Mouse (Mus musculus): ENCODE measurements around the gene Tmem174. TPM values are rescaled to one million over a fixed set of nuclear protein-coding genes. Genes with fewer than 3 reads are reported as not detected.
A peak's percentile ranks its signal among the peaks of the same experiment; 100 is the strongest.

The Tmem174 gene
- polyA plus RNA-seq (2014; fragmentation: Nextera tagmentation; extraction: Ambion mirVana): not detected in 2 replicates

DNA sequence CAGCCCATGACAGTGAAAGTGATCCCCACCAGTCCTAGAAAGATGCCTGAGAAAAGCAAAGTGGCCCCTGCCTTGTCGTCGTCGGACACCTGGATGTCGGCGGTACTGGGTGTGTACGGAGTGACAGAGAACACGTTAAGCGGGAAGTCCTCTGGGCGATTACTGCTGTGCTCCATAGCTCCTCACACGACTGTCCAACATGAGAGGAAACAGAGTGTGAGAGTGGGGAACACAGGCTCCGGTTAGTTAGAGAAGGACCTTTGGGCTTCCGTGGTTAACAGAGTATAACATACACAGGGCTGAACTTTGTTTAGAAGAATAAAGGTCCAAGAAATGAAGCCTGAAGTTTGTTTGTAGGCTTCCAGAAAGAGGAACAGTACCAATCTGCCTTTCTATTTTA, at the start of gene Tmem174:
Gene Tmem174 (minus strand): TSS at position 266 of the 400 bp plus-strand sequence.
- Histone ChIP-seq H3K27ac (replicated peaks; ENCODE audit: low read depth, low read length) (no peak within 1 kb of the TSS), H3K36me3 (ENCODE audit: control insufficient read depth, insufficient read depth, low read length) (no peaks in the 10 kb centered on the region), H3K4me2 (ENCODE audit: low read depth, severe bottlenecking) (no peak within 1 kb of the TSS), H3K4me1 (ENCODE audit: control insufficient read depth, insufficient read depth, low read length) (no peaks in the 10 kb centered on the region), H3K9ac (ENCODE audit: low read length) (no peak within 1 kb of the TSS), H3K27me3 (ENCODE audit: control insufficient read depth, insufficient read depth, low read length) (no peaks in the 10 kb centered on the region), H3K9me3 (ENCODE audit: control insufficient read depth, low read length) (no peaks in the 10 kb centered on the region), H3K4me3 (ENCODE audit: low read depth, low read length) (no peak within 1 kb of the TSS)
- DNase-seq (ENCODE audit: low spot score) (no peak), ATAC-seq (ENCODE audit: insufficient number of reproducible peaks, low FRiP score, low TSS enrichment, low read depth) (no peak)
- WGBS: 88% methylated on average over 12 of the region's 12 CpGs

DNA sequence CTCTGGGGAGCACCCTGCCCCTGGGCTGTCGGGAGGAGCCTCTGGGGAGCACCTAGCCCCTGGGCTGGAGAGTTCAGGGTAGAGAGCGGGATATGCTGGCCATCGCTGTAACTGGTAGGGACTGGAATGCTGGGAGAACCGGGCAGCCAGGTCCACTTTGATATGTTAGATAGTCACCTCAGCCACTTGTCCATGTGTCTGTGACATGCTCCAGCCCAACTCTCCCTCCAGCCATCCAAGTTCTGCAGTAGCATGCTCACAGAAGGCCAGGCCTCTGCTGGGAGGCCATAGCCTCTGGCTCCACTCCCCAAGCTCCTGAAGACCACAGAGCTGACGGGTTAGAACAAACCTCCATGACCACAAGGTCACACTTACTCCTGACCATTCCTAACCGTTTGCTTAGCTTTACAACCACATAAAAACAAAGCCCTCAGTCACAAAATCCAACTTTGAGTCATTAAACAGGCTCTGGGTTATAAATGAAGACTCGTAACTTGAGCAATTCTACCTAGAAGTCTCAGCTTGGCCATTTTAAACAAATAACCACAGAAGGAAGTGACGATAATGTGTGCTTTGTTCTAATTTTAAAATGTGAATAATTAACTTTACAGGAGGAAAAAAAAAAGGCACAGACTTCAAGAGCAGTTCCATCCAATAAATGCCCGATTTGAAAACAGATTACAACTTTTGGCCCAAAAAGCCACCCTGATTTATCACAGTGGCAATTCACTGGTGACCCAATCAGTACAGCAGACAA, 47.1 kb upstream of the Tmem174 start:
- 0 out of 2 replicates have a peak, but pooled peaks cover 4% of the 10 kb centered on the region for H3K4me1 ChIP-seq (ENCODE audit: control insufficient read depth, insufficient read depth, low read length)
- H3K4me3 ChIP-seq (ENCODE audit: low read depth, low read length): no peak overlapping the region
- ATAC-seq (ENCODE audit: insufficient number of reproducible peaks, low FRiP score, low TSS enrichment, low read depth): peak; percentile 57; the same call in 1 of the 2 replicates
- DNase-seq (ENCODE audit: low spot score): peak; percentile 34
- H3K27ac ChIP-seq (replicated peaks; ENCODE audit: low read depth, low read length): no peak overlapping the region
- H3K9me3 ChIP-seq (ENCODE audit: control insufficient read depth, low read length): no peaks in the 10 kb centered on the region
- H3K36me3 ChIP-seq (ENCODE audit: control insufficient read depth, insufficient read depth, low read length): no peaks in the 10 kb centered on the region
- H3K4me2 ChIP-seq (ENCODE audit: low read depth, severe bottlenecking): no peak overlapping the region
- H3K27me3 ChIP-seq (ENCODE audit: control insufficient read depth, insufficient read depth, low read length): 0 out of 2 replicates have a peak, but pooled peaks cover 2% of the 10 kb centered on the region
- H3K9ac ChIP-seq (ENCODE audit: low read length): no peak overlapping the region
- 43% methylated on average over 9 of the region's 9 CpGs for WGBS

DNA sequence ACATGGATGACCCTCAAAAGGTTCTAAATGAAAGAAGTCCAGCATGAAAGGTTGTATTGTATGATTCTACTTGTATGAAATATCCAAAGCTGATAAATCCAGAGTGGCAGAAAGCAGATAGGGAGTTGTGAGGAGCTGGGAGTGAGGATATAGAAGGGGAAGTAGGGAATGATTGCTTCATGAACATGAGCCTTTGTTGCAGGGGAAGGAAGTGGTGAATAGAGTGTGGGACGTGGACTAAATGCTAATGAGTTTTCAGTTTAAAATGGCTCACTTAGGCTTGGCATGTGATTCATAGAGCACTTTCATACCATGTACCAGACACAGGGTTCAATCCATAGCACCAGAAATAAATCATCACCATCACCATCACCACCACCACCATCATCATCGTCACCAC, 46.2 kb upstream of the Tmem174 start:
- Histone ChIP-seq H3K27me3 (ENCODE audit: control insufficient read depth, insufficient read depth, low read length) (0 out of 2 replicates have a peak, but pooled peaks cover 2% of the 10 kb centered on the region), H3K27ac (replicated peaks; ENCODE audit: low read depth, low read length) (no peak overlapping the region), H3K9me3 (ENCODE audit: control insufficient read depth, low read length) (no peaks in the 10 kb centered on the region), H3K4me1 (ENCODE audit: control insufficient read depth, insufficient read depth, low read length) (0 out of 2 replicates have a peak, but pooled peaks cover 4% of the 10 kb centered on the region), H3K9ac (ENCODE audit: low read length) (no peak overlapping the region), H3K36me3 (ENCODE audit: control insufficient read depth, insufficient read depth, low read length) (no peaks in the 10 kb centered on the region), H3K4me3 (ENCODE audit: low read depth, low read length) (no peak overlapping the region), H3K4me2 (ENCODE audit: low read depth, severe bottlenecking) (no peak overlapping the region)
- WGBS: 94% methylated on average over 2 of the region's 2 CpGs
- DNase-seq (ENCODE audit: low spot score) (no peak), ATAC-seq (ENCODE audit: insufficient number of reproducible peaks, low FRiP score, low TSS enrichment, low read depth) (no peak)

DNA sequence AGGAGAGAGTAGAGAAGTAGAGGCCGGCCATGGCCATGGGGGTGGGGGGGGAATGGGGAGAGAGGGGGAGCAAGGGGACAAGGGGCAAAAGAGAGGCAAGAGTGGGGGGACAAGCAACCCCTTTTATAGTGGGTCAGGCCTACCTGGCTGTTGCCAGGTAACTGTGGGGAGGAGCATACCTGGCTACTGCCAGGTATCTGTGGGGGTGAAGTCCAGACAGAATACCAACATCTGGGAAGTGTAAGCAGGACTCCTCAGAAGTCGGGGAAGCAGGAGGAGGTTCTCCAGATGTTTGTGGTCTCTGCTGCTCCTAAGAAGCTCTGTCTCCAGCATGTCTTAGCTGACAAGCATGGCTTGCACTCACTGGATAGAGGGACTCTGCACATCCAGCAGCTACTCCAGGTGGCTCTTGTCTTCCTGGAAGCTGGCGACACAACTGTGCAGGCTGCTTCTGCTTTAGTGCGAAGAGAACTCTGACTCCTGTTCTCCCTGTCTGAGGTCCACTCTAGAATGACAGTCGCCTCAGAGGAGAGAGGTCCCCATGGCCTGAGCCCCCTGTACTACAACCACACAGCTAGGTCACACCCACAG, 43.4 kb upstream of the Tmem174 start:
- H3K9me3 ChIP-seq (ENCODE audit: control insufficient read depth, low read length): no peaks in the 10 kb centered on the region
- H3K9ac ChIP-seq (ENCODE audit: low read length): no peak overlapping the region
- ATAC-seq (ENCODE audit: insufficient number of reproducible peaks, low FRiP score, low TSS enrichment, low read depth) (no peak), DNase-seq (ENCODE audit: low spot score) (no peak)
- no peak overlapping the region for H3K4me2 ChIP-seq (ENCODE audit: low read depth, severe bottlenecking)
- no peak overlapping the region for H3K4me3 ChIP-seq (ENCODE audit: low read depth, low read length)
- H3K27ac ChIP-seq (replicated peaks; ENCODE audit: low read depth, low read length): no peak overlapping the region
- 0 out of 2 replicates have a peak, but pooled peaks cover 2% of the 10 kb centered on the region for H3K27me3 ChIP-seq (ENCODE audit: control insufficient read depth, insufficient read depth, low read length)
- H3K4me1 ChIP-seq (ENCODE audit: control insufficient read depth, insufficient read depth, low read length): 0 out of 2 replicates have a peak, but pooled peaks cover 4% of the 10 kb centered on the region
- WGBS: 80% methylated on average over 5 of the region's 5 CpGs
- no peaks in the 10 kb centered on the region for H3K36me3 ChIP-seq (ENCODE audit: control insufficient read depth, insufficient read depth, low read length)

DNA sequence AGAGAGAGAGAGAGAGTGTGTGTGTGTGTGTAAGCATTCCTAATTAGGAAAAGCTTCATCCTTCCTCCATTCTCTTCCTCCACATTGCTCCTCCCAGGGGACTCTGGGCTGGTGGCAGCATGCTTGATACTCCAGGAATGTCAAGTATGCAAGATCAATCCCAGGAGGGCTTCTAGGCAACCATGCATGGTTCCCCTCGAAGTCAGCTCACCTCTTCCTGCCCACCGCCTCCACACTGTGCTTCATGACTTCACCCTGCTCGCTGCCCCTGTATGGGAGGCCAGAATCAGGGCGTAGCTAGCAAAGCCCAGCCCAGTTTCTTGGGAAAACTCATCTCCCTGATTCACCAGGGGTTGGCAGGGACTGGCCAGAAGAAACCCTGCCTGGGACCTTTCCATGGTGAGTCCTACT, 42.4 kb upstream of the Tmem174 start:
- Histone ChIP-seq H3K9me3 (ENCODE audit: control insufficient read depth, low read length) (no peaks in the 10 kb centered on the region), H3K27me3 (ENCODE audit: control insufficient read depth, insufficient read depth, low read length) (0 out of 2 replicates have a peak, but pooled peaks cover 2% of the 10 kb centered on the region), H3K36me3 (ENCODE audit: control insufficient read depth, insufficient read depth, low read length) (no peaks in the 10 kb centered on the region), H3K4me2 (ENCODE audit: low read depth, severe bottlenecking) (no peak overlapping the region), H3K4me1 (ENCODE audit: control insufficient read depth, insufficient read depth, low read length) (0 out of 2 replicates have a peak, but pooled peaks cover 4% of the 10 kb centered on the region), H3K9ac (ENCODE audit: low read length) (no peak overlapping the region), H3K27ac (replicated peaks; ENCODE audit: low read depth, low read length) (no peak overlapping the region), H3K4me3 (ENCODE audit: low read depth, low read length) (no peak overlapping the region)
- DNase-seq (ENCODE audit: low spot score): no peak
- no peak for ATAC-seq (ENCODE audit: insufficient number of reproducible peaks, low FRiP score, low TSS enrichment, low read depth)
- 47% methylated on average over 4 of the region's 4 CpGs for WGBS

DNA sequence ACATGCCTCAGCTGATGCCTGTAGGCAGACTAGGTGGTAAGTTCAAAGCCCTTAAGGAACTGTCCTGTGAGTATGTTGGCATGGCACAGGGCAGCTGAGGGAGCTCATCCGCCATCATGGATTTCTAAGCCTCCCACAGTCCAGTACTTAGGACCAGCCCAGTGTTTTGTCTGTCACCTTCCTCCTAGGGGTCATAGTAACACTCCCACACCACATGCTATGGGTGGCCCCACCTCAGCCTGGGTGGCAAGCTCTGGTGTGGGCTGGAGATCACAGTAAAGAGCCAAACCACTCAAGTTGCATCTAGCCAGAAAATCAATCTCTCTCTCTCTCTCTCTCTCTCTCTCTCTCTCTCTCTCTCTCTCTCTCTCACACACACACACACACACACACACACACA, 42.0 kb upstream of the Tmem174 start:
- Histone ChIP-seq H3K27ac (replicated peaks; ENCODE audit: low read depth, low read length) (no peak overlapping the region), H3K27me3 (ENCODE audit: control insufficient read depth, insufficient read depth, low read length) (0 out of 2 replicates have a peak, but pooled peaks cover 2% of the 10 kb centered on the region), H3K4me3 (ENCODE audit: low read depth, low read length) (no peak overlapping the region), H3K36me3 (ENCODE audit: control insufficient read depth, insufficient read depth, low read length) (no peaks in the 10 kb centered on the region), H3K4me1 (ENCODE audit: control insufficient read depth, insufficient read depth, low read length) (0 out of 2 replicates have a peak, but pooled peaks cover 4% of the 10 kb centered on the region), H3K9me3 (ENCODE audit: control insufficient read depth, low read length) (no peaks in the 10 kb centered on the region), H3K4me2 (ENCODE audit: low read depth, severe bottlenecking) (no peak overlapping the region), H3K9ac (ENCODE audit: low read length) (no peak overlapping the region)
- DNase-seq (ENCODE audit: low spot score) (no peak), ATAC-seq (ENCODE audit: insufficient number of reproducible peaks, low FRiP score, low TSS enrichment, low read depth) (no peak)
- 96% methylated on average over 1 of the region's 1 CpGs for whole genome bisulfite sequencing

DNA sequence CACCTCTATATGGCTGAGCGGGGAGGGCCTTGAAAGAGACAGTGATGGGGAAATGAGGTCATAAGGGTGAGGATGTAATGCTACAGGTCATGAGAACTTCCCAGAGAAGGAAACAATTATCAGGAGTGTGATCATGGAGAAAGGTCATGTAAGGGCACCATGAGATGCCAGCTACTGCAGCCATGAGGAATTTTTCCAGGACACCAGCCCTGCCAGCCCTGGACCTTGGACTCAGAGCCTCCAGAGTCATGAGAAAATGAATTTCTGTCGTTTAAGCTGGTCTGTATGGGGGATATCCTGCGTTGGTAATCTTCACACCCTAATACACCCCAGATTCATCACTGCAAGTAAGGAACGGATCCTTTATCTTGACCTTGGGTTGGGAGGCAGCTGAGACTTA, 36.7 kb upstream of the Tmem174 start:
- DNase-seq (ENCODE audit: low spot score) (no peak), ATAC-seq (ENCODE audit: insufficient number of reproducible peaks, low FRiP score, low TSS enrichment, low read depth) (no peak)
- 83% methylated on average over 4 of the region's 4 CpGs for WGBS
- H3K4me2 ChIP-seq (ENCODE audit: low read depth, severe bottlenecking): no peak overlapping the region
- H3K36me3 ChIP-seq (ENCODE audit: control insufficient read depth, insufficient read depth, low read length): no peaks in the 10 kb centered on the region
- no peaks in the 10 kb centered on the region for H3K4me1 ChIP-seq (ENCODE audit: control insufficient read depth, insufficient read depth, low read length)
- H3K4me3 ChIP-seq (ENCODE audit: low read depth, low read length): no peak overlapping the region
- H3K9ac ChIP-seq (ENCODE audit: low read length): no peak overlapping the region
- no peak overlapping the region for H3K27ac ChIP-seq (replicated peaks; ENCODE audit: low read depth, low read length)
- H3K9me3 ChIP-seq (ENCODE audit: control insufficient read depth, low read length): no peaks in the 10 kb centered on the region
- no peaks in the 10 kb centered on the region for H3K27me3 ChIP-seq (ENCODE audit: control insufficient read depth, insufficient read depth, low read length)

DNA sequence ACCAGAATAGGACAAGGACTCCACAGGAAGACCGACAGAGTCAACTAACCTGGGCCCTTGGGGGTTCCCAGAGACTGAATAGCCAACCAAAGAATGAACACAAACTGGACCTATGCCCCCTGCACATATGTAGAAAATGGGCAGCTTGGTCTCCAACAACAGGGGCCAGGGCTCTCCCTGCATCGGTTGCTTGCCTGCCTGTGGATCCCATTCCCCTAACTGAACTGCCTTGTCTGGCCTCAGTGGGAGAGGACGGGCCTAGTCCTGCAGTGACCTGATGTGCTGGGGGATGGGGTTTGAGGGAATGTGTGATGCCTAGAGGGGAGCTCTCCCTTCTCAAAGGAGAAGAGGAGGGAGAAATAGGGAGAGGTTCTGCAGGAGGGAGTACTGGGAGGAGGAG, 32.1 kb upstream of the Tmem174 start:
- Histone ChIP-seq H3K4me3 (ENCODE audit: low read depth, low read length) (no peak overlapping the region), H3K36me3 (ENCODE audit: control insufficient read depth, insufficient read depth, low read length) (no peaks in the 10 kb centered on the region), H3K4me2 (ENCODE audit: low read depth, severe bottlenecking) (no peak overlapping the region), H3K9ac (ENCODE audit: low read length) (no peak overlapping the region), H3K4me1 (ENCODE audit: control insufficient read depth, insufficient read depth, low read length) (no peaks in the 10 kb centered on the region), H3K9me3 (ENCODE audit: control insufficient read depth, low read length) (no peaks in the 10 kb centered on the region), H3K27me3 (ENCODE audit: control insufficient read depth, insufficient read depth, low read length) (no peaks in the 10 kb centered on the region), H3K27ac (replicated peaks; ENCODE audit: low read depth, low read length) (no peak overlapping the region)
- ATAC-seq (ENCODE audit: insufficient number of reproducible peaks, low FRiP score, low TSS enrichment, low read depth) (no peak), DNase-seq (ENCODE audit: low spot score) (no peak)
- 67% methylated on average over 3 of the region's 3 CpGs for WGBS

Measured in limb, embryonic 11.5 days (tissue).